Mouse (Mus musculus) midbrain, embryonic 11.5 days (tissue): Measurements from ENCODE around the gene Tm4sf20. TPM values are rescaled to one million over a fixed set of nuclear protein-coding genes. Genes with fewer than 3 reads are reported as not detected.
A peak's percentile ranks its signal among the peaks of the same experiment; 100 is the strongest.

ENCODE experiments used
- ATAC-seq: fragments of 200-750 bp; cut with Nextera tagmentation; 2 replicates; pipeline ENCODE4 v1.8.0; 2017; ENCODE audit warnings: moderate TSS enrichment, moderate library complexity; ENCODE audit not compliant: low FRiP score
- DNase-seq: peaks from one replicate; pipeline ENCODE4 v3.0.0; 2015; ENCODE audit warnings: low spot score; ENCODE audit errors: missing footprints
- H3K27ac ChIP-seq: fragments of 300-500 bp; sonication (generic); 2 replicates; pipeline ENCODE4 v1.5.1; 2014; ENCODE audit warnings: low read depth, low read length
- H3K27me3 ChIP-seq: fragments of 300-500 bp; sonication (generic); 2 replicates; pipeline ENCODE4 v1.6.1; 2014; ENCODE audit warnings: mild to moderate bottlenecking, low read length, moderate library complexity, mixed read lengths; ENCODE audit not compliant: control insufficient read depth, insufficient read depth
- H3K36me3 ChIP-seq: fragments of 300-500 bp; sonication (generic); 2 replicates; pipeline ENCODE4 v1.6.1; 2014; ENCODE audit warnings: mild to moderate bottlenecking, low read length, moderate library complexity, mixed read lengths; ENCODE audit not compliant: control insufficient read depth, insufficient read depth
- H3K4me1 ChIP-seq: fragments of 300-500 bp; sonication (generic); 2 replicates; pipeline ENCODE4 v1.6.1; 2014; ENCODE audit warnings: low read length; ENCODE audit not compliant: control insufficient read depth, insufficient read depth
- H3K4me2 ChIP-seq: fragments of 300-500 bp; sonication (generic); 2 replicates; pipeline ENCODE4 v1.6.1; 2014; ENCODE audit warnings: mild to moderate bottlenecking, moderate library complexity
- H3K4me3 ChIP-seq: fragments of 300-500 bp; sonication (generic); 2 replicates; pipeline ENCODE4 v1.5.1; 2014; ENCODE audit warnings: low read depth, low read length
- H3K9ac ChIP-seq: fragments of 300-500 bp; sonication (generic); 2 replicates; pipeline ENCODE4 v1.6.1; 2014; ENCODE audit warnings: low read length
- H3K9me3 ChIP-seq: fragments of 300-500 bp; sonication (generic); 2 replicates; pipeline ENCODE4 v1.6.1; 2016; ENCODE audit warnings: low read length; ENCODE audit not compliant: control insufficient read depth
- WGBS: fragments of 180-500 bp; shearing (Covaris S2); extraction: QIAGEN DNeasy Blood & Tissue Kit; methylation state at CpG from one replicate; pipeline ENCODE4 v1.1.7; 2014; 5-methylcytosine and 5-hydroxymethylcytosine counted together
- polyA plus RNA-seq: library from polyadenylated mRNA; unstranded; fragments of >200 nt; fragmentation: Nextera tagmentation; extraction: Ambion mirVana; gene quantifications from 2 replicates; pipeline ENCODE4 v1.2.1, GENCODE M21; 2014

Gene Tm4sf20
- polyA plus RNA-seq, 1 experiment from 2014 or later, result 0.08 TPM

GRCm38 (mm10) chr1:82788070-82788469 lies 19.8 kb upstream of the Tm4sf20 start:
- H3K9ac ChIP-seq, result no peak overlapping the region
- no peak overlapping the region for H3K4me2 ChIP-seq
- H3K9me3 ChIP-seq, result no peaks in the 10 kb centered on the region
- DNase-seq (no peak), ATAC-seq (no peak)
- H3K27me3 ChIP-seq, result no peaks in the 10 kb centered on the region
- no peaks in the 10 kb centered on the region for H3K4me1 ChIP-seq
- H3K27ac ChIP-seq, result no peak overlapping the region
- WGBS, result 77% methylated on average over 7 of the region's 7 CpGs
- no peak overlapping the region for H3K4me3 ChIP-seq
- no peaks in the 10 kb centered on the region for H3K36me3 ChIP-seq

DNA sequence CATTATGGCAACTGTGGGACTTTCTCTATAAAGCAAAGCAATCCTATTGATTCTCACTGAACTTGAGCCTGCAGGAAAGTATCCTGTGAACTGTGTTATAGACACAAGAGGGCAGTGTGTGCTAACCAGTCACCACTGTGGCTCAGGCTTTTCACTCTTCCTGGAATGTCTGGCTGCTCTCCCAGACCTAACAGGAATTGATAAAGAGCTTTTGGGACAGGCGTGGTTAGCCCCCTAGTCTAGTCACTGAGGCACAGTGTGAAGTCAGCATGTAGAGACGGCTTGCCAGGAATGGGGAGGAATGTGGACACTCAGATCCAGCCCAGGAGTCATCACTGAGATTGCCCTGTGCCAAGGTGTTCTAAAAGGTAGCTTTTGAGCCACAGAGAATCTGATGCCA lies 19.2 kb upstream of the Tm4sf20 start:
- DNase-seq, result peak; percentile 87
- 6% methylated on average over 2 of the region's 2 CpGs for WGBS

DNA sequence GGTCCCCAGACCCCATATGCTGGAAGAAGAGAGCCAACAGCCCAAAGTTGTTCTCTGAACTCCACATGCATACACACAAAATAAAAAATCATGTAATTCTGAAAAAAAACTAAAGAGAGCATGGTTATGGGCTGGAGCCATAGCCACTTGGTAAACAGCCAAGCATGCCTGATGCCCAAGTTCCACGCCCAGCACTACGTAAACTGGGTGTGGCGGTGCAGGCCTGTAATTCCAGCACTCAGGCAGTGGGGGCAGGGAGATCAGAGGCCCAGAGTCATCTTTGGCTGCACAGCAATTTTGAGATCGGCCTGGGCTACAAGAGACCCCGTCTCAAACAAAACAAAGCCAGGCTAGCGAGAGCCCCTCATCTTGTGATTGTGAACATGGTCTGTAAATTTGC lies 17.3 kb upstream of the Tm4sf20 start:
- Histone ChIP-seq H3K27ac (no peak overlapping the region), H3K4me3 (no peak overlapping the region), H3K9me3 (no peaks in the 10 kb centered on the region), H3K9ac (no peak overlapping the region), H3K36me3 (no peaks in the 10 kb centered on the region), H3K4me1 (no peaks in the 10 kb centered on the region), H3K4me2 (no peak overlapping the region), H3K27me3 (no peaks in the 10 kb centered on the region)
- ATAC-seq (no peak), DNase-seq (no peak)
- 81% methylated on average over 6 of the region's 6 CpGs for WGBS

More for the DNA sequence above, 19.2 kb upstream of the Tm4sf20 start:
- H3K4me3 ChIP-seq, result no peak overlapping the region
- H3K9me3 ChIP-seq, result no peaks in the 10 kb centered on the region
- no peak overlapping the region for H3K27ac ChIP-seq
- peak; percentile 74 for ATAC-seq
- no peak overlapping the region for H3K9ac ChIP-seq
- H3K4me1 ChIP-seq, result no peaks in the 10 kb centered on the region
- H3K4me2 ChIP-seq, result no peak overlapping the region
- H3K27me3 ChIP-seq, result no peaks in the 10 kb centered on the region
- H3K36me3 ChIP-seq, result no peaks in the 10 kb centered on the region

DNA sequence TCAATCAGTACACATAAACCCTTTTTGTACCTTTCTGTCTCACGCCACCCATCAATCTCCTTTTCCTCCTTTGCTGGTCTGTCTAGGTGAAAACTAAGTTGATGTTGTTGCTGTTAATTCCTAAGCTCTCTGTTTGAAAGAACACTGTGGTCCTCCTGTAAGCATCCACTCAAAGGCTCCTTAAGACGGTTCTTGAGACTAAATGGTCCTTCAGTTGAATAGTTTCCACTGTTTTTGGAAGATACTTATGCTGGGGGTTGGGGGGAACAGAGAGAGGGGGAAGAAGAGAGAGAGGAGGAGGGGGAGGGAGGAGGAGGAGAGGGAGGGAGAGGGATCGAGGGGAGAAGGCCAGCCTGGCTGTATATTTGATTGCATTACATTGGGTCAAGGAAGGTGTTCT lies 15.3 kb upstream of the Tm4sf20 start:
- WGBS, result 73% methylated on average over 3 of the region's 3 CpGs
- H3K4me3 ChIP-seq, result no peak overlapping the region
- H3K4me1 ChIP-seq, result no peaks in the 10 kb centered on the region
- ATAC-seq, result no peak
- H3K27ac ChIP-seq, result no peak overlapping the region
- no peaks in the 10 kb centered on the region for H3K9me3 ChIP-seq
- H3K9ac ChIP-seq, result no peak overlapping the region
- no peak for DNase-seq
- H3K36me3 ChIP-seq, result no peaks in the 10 kb centered on the region
- H3K27me3 ChIP-seq, result no peaks in the 10 kb centered on the region
- H3K4me2 ChIP-seq, result no peak overlapping the region

DNA sequence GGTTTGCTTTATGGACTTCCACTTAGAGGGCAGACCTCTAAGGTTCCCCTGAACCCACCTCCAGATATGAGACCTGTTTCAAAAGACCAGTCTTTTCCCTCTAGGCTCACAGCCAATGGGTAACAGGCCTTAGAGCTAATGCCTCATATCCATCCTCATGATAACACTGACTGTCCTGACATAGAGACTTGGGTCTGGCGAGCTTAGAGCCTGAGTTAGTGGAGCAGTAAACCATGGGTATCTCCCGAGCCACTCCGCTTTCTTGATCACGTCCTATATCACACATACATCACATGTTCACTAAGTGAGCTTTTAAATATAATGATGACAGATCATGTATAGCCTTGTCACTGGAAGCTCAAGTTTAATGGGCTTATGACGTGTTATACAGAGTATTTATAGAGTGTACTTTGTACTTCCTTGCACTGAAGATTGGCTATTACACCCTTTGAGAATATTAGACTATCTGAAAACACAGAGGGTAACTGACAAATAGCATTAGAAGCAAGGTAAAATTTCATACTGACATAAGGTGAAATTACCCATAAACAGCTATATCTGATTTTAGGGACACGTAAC lies 11.2 kb upstream of the Tm4sf20 start:
- DNase-seq, result no peak
- Histone ChIP-seq H3K27ac (no peak overlapping the region), H3K9me3 (no peaks in the 10 kb centered on the region), H3K27me3 (no peaks in the 10 kb centered on the region), H3K4me1 (no peaks in the 10 kb centered on the region), H3K36me3 (no peaks in the 10 kb centered on the region), H3K9ac (no peak overlapping the region), H3K4me2 (no peak overlapping the region), H3K4me3 (no peak overlapping the region)
- no peak for ATAC-seq
- WGBS, result 92% methylated on average over 6 of the region's 6 CpGs

DNA sequence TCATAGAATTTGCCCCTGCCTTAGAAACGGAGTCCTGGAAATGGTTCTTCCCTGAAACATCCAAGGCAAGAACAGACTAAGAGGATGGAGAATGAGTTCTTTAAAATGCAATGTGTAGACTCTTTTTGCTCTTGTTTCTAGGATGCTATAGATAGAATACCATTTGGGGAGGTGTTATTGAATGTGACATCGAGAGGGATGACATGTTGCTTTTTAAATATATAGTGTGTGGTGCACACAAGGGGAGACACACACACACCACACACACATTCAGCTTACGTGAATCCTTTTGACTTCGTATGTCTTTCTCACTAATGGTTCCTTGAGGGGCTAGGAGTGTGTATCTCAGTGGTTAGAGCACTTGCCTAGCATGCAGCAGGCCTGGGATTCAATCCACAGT lies 7.0 kb upstream of the Tm4sf20 start:
- Histone ChIP-seq H3K27ac (no peak overlapping the region), H3K9ac (no peak overlapping the region), H3K27me3 (no peaks in the 10 kb centered on the region), H3K36me3 (no peaks in the 10 kb centered on the region), H3K4me3 (no peak overlapping the region), H3K4me1 (no peaks in the 10 kb centered on the region), H3K4me2 (no peak overlapping the region), H3K9me3 (no peaks in the 10 kb centered on the region)
- no peak for DNase-seq
- 91% methylated on average over 4 of the region's 4 CpGs for WGBS
- no peak for ATAC-seq

DNA sequence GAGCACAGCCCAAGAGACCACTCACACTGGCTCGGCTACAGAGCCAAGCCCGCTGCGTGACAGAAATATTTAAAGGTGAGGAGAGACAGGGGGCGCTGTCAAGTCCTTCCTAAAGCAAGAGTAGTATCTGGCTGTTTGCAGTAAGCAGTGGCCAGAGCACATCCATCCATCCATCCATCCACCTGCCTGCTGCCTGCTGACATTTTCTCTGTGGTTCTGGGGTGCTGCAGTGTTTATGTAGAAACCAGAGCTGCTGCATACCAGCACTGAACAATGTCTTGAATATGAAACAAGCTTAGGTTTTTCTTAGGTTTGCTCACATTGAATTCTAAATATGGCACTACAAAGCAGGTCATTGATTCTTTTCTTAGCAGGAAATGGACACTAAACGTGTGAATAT lies 4.9 kb upstream of the Tm4sf20 start:
- H3K4me2 ChIP-seq, result no peak overlapping the region
- 78% methylated on average over 5 of the region's 5 CpGs for WGBS
- no peaks in the 10 kb centered on the region for H3K27me3 ChIP-seq
- no peak for ATAC-seq
- no peak overlapping the region for H3K27ac ChIP-seq
- no peaks in the 10 kb centered on the region for H3K36me3 ChIP-seq
- no peaks in the 10 kb centered on the region for H3K9me3 ChIP-seq
- DNase-seq, result no peak
- no peaks in the 10 kb centered on the region for H3K4me1 ChIP-seq
- H3K9ac ChIP-seq, result no peak overlapping the region
- H3K4me3 ChIP-seq, result no peak overlapping the region

DNA sequence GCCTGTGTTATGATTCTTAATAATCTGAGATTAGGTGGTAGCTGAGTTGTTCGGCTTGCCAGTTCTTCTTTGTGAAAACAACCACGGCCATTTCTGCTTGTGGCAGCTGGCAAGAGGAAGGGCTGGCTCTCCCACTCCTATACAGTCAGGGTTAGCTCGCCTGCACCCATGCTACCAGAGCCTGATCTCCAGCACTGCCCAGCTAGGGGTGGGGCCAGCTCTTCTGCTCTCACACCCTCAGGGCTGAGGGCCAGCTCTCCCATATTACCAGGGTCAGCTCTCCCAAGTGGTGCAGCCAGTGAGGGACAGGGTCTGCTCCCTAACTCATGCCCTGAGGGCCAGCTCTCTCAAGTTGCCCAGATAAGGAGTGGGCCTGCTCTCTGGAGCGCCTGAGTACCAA lies 4.2 kb upstream of the Tm4sf20 start:
- Histone ChIP-seq H3K4me2 (no peak overlapping the region), H3K9me3 (no peaks in the 10 kb centered on the region), H3K4me1 (no peaks in the 10 kb centered on the region), H3K27me3 (no peaks in the 10 kb centered on the region), H3K36me3 (no peaks in the 10 kb centered on the region), H3K9ac (no peak overlapping the region), H3K27ac (no peak overlapping the region), H3K4me3 (no peak overlapping the region)
- no peak for ATAC-seq
- DNase-seq, result no peak
- 91% methylated on average over 4 of the region's 4 CpGs for WGBS

- DNase-seq, result no peak
- no peak for ATAC-seq
- no peak within 1 kb of the TSS for H3K4me3 ChIP-seq
- H3K27ac ChIP-seq, result no peak within 1 kb of the TSS
- no peaks in the 10 kb centered on the region for H3K27me3 ChIP-seq
- H3K9me3 ChIP-seq, result no peaks in the 10 kb centered on the region
- no peak within 1 kb of the TSS for H3K4me2 ChIP-seq
- H3K36me3 ChIP-seq, result no peaks in the 10 kb centered on the region
- H3K4me1 ChIP-seq, result no peaks in the 10 kb centered on the region
- 84% methylated on average over 15 of the region's 15 CpGs for WGBS
- H3K9ac ChIP-seq, result no peak within 1 kb of the TSS
Observed at GRCm38 (mm10) chr1:82771022-82771586, 2.8 kb upstream of the Tm4sf20 start, which contains the start of gene Gm47791. TSS of gene Gm47791 (minus strand) at chr1:82771243.
